Mouse (Mus musculus) MEL (cell line): ENCODE data around the gene Cfdp1. TPM values are rescaled to one million over a fixed set of nuclear protein-coding genes. Genes with fewer than 3 reads are reported as not detected.

ENCODE experiments used
- DNase-seq: peaks from one replicate; pipeline ENCODE4 v3.0.0; 2011; ENCODE audit warnings: low read depth, low spot score
- H3K27ac ChIP-seq: 2 replicates; pipeline ENCODE4 v1.5.1; 2012; ENCODE audit warnings: low read depth, mild to moderate bottlenecking, control low read depth, low read length, moderate library complexity; ENCODE audit not compliant: control insufficient read depth
- H3K27me3 ChIP-seq, 2 experiments: fragments of 150-350 bp in 1 of 2; sonication (generic) in 1 of 2; 2 replicates each; pipeline ENCODE4 v1.6.1; 2012; ENCODE audit warnings: low read length in 2 of 2, mild to moderate bottlenecking in 2 of 2, improper control_type of control experiment in 1 of 2, moderate library complexity in 1 of 2; ENCODE audit not compliant: insufficient read depth in 2 of 2, control insufficient read depth in 1 of 2
- H3K36me3 ChIP-seq, 2 experiments: 2 replicates each; pipeline ENCODE4 v1.6.1; 2012 to 2014; ENCODE audit warnings: low read length in 2 of 2, improper control_type of control experiment in 1 of 2, inconsistent platforms in 1 of 2, mild to moderate bottlenecking in 1 of 2; ENCODE audit not compliant: insufficient read depth in 2 of 2, control insufficient read depth in 1 of 2
- H3K4me1 ChIP-seq, 2 experiments: fragments of 150-350 bp in 1 of 2; sonication (generic) in 1 of 2; 2 replicates each; pipeline ENCODE4 v1.6.1; 2012; ENCODE audit warnings: low read length in 2 of 2, improper control_type of control experiment in 1 of 2, mild to moderate bottlenecking in 1 of 2; ENCODE audit not compliant: insufficient read depth in 2 of 2, control insufficient read depth in 1 of 2
- H3K4me3 ChIP-seq, 2 experiments: fragments of 150-350 bp in 1 of 2; sonication (generic) in 1 of 2; 2 replicates each; pipeline ENCODE4 v1.5.1; 2012; ENCODE audit warnings: low read depth in 2 of 2, low read length in 2 of 2, mild to moderate bottlenecking in 2 of 2, moderate library complexity in 2 of 2, control low read depth in 1 of 2, improper control_type of control experiment in 1 of 2; ENCODE audit not compliant: control insufficient read depth in 1 of 2, insufficient read depth in 1 of 2
- H3K79me2 ChIP-seq: 2 replicates; pipeline ENCODE4 v1.6.1; 2012; ENCODE audit warnings: mild to moderate bottlenecking, low read length, moderate library complexity; ENCODE audit not compliant: control insufficient read depth, poor library complexity, insufficient read depth
- H3K9ac ChIP-seq: 2 replicates; pipeline ENCODE4 v1.6.1; 2012; ENCODE audit warnings: low read depth, mild to moderate bottlenecking, control low read depth, low read length, moderate library complexity; ENCODE audit not compliant: control insufficient read depth, poor library complexity, severe bottlenecking
- H3K9me3 ChIP-seq: fragments of 150-350 bp; sonication (generic); replicated peaks from 2 replicates; pipeline ENCODE4 v1.6.1; 2012; ENCODE audit warnings: mild to moderate bottlenecking, low read length, improper control_type of control experiment, moderate library complexity; ENCODE audit not compliant: insufficient read depth
- CHD1 ChIP-seq: IDR thresholded peaks from 2 replicates; pipeline ENCODE4 v1.6.1; 2012; ENCODE audit warnings: low read depth, mild to moderate bottlenecking, inconsistent platforms, low read length, improper control_type of control experiment
- ELF1 ChIP-seq: IDR thresholded peaks from 2 replicates; pipeline ENCODE4 v1.6.1; 2014; ENCODE audit warnings: low read depth, mild to moderate bottlenecking, inconsistent platforms, low read length, improper control_type of control experiment, moderate library complexity
- JUND ChIP-seq: IDR thresholded peaks from 2 replicates; pipeline ENCODE4 v1.6.1; 2011; ENCODE audit warnings: low read depth, mild to moderate bottlenecking, improper control_type of control experiment, low read length
- MAZ ChIP-seq: IDR thresholded peaks from 2 replicates; pipeline ENCODE4 v1.6.1; 2012; ENCODE audit warnings: low read depth, mild to moderate bottlenecking, inconsistent platforms, low read length, improper control_type of control experiment
- MYB ChIP-seq: IDR thresholded peaks from 2 replicates; pipeline ENCODE4 v1.6.1; 2011; ENCODE audit warnings: mild to moderate bottlenecking, low read depth, low read length, improper control_type of control experiment
- NELFE ChIP-seq: IDR thresholded peaks from 2 replicates; pipeline ENCODE4 v1.6.1; 2011; ENCODE audit warnings: low read depth, low read length, improper control_type of control experiment
- POLR2A ChIP-seq, 2 experiments: IDR thresholded peaks; 2 replicates each; pipeline ENCODE4 v1.6.1; 2011 to 2012; ENCODE audit warnings: low read length in 2 of 2, mild to moderate bottlenecking in 2 of 2, control low read depth in 1 of 2, improper control_type of control experiment in 1 of 2, low read depth in 1 of 2, moderate library complexity in 1 of 2; ENCODE audit not compliant: control insufficient read depth in 1 of 2, insufficient read depth in 1 of 2, poor library complexity in 1 of 2
- POLR2AphosphoS2 ChIP-seq: IDR thresholded peaks from 2 replicates; pipeline ENCODE4 v1.6.1; 2011; ENCODE audit warnings: low read length, improper control_type of control experiment
- POLR2AphosphoS5 ChIP-seq: IDR thresholded peaks from 2 replicates; pipeline ENCODE4 v1.6.1; 2012; ENCODE audit warnings: low read depth, borderline replicate concordance, mild to moderate bottlenecking, inconsistent platforms, low read length, moderate library complexity, mixed read lengths
- SMC3 ChIP-seq: IDR thresholded peaks from 2 replicates; pipeline ENCODE4 v1.6.1; 2011; ENCODE audit warnings: low read depth, low read length, improper control_type of control experiment
- UBTF ChIP-seq: IDR thresholded peaks from 2 replicates; pipeline ENCODE4 v1.6.1; 2012; ENCODE audit warnings: low read depth, mild to moderate bottlenecking, inconsistent platforms, low read length, improper control_type of control experiment, moderate library complexity, borderline replicate concordance; ENCODE audit not compliant: insufficient read depth
- USF1 ChIP-seq: IDR thresholded peaks from 2 replicates; pipeline ENCODE4 v1.6.1; 2014; ENCODE audit warnings: low read depth, mild to moderate bottlenecking, inconsistent platforms, low read length, improper control_type of control experiment, moderate library complexity
- ZC3H11A ChIP-seq: IDR thresholded peaks from 2 replicates; pipeline ENCODE4 v1.6.1; 2012; ENCODE audit warnings: low read depth, mild to moderate bottlenecking, inconsistent platforms, low read length, improper control_type of control experiment
- ZNF384 ChIP-seq: IDR thresholded peaks from 2 replicates; pipeline ENCODE4 v1.6.1; 2012; ENCODE audit warnings: low read depth, mild to moderate bottlenecking, inconsistent platforms, low read length, improper control_type of control experiment
- polyA plus RNA-seq, 2 experiments: library from polyadenylated mRNA; stranded (reverse) in 1 of 2; unstranded in 1 of 2; fragments of >175 nt in 1 of 2; fragments of >200 nt in 1 of 2; gene quantifications; 2 replicates each; pipeline versions ENCODE4 v1.2.1 to v1.2.4; 2012; ENCODE audit warnings: low replicate concordance in 2 of 2, low read depth in 1 of 2; ENCODE audit not compliant: insufficient read length in 2 of 2, insufficient read depth in 1 of 2, missing spikeins in 1 of 2
- total RNA-seq: library from RNA; depleted of rRNA; stranded (reverse); fragments of 300-350 nt; gene quantifications from 2 replicates; pipeline ENCODE4 v1.2.3, GENCODE M21; 2012

Cfdp1 gene
- total and polyA plus RNA-seq, 3 experiments: 185 to 214 TPM; not detected in 1

DNA sequence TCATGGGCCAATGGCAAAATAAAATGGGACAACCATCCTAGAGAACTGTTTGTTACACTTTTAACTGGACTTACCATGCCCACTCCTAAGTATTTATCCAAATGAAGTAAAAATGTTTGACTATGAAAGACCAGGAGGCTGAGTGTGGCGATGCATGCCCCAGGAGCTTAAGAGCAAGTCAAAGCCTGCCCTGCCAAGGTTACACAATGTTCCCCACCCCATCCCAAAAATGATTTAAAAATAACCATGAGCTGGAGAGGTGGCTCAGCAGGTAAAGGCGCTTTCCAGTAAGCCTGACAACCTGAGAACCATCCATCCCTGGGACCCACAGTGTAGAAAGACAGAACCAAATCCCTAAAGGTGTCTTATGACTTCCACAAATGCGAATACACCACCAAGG, 35.5 kb downstream of the Cfdp1 start:
- H3K27me3 ChIP-seq: no peaks in the 10 kb centered on the region
- no peak for DNase-seq
- no peaks in the 10 kb centered on the region for H3K79me2 ChIP-seq
- TF ChIP-seq POLR2AphosphoS2 (no peak), MYB (no peak), MAZ (no peak)
- TF ChIP-seq, all 39 proteins: peak for 0
- Histone ChIP-seq H3K9ac (no peak overlapping the region), H3K9me3 (no peaks in the 10 kb centered on the region), H3K27ac (no peak overlapping the region), H3K4me1 (peaks cover 11 to 14% of the 10 kb centered on the region in 2 experiments), H3K36me3 (peaks cover 7 to 22% of the 10 kb centered on the region in 2 experiments), H3K4me3 (no peak overlapping the region)

DNA sequence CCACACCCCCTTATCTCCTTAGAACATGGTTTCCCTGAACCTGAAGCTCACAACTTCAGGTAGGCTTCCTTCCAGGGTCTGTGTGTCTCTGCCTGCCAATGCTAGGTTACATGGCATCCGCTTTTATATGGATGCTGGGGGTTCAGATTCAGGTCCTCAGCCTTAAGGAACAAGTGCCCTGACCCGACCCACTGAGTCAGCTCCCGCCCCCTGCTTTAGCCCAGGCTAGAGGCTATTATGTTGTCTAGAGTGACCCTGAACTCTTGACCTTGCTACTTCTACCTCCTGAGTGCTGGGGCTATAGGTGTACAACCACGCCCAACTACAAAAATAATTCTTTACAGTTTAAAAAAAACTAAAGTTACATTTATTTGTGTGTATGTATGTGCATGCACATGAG, 39.0 kb downstream of the Cfdp1 start:
- Histone ChIP-seq H3K9ac (no peak overlapping the region), H3K36me3 (peaks cover 8 to 15% of the 10 kb centered on the region in 2 experiments; a peak in 3 of 4 replicates), H3K27me3 (no peaks in the 10 kb centered on the region), H3K4me3 (no peak overlapping the region), H3K9me3 (no peaks in the 10 kb centered on the region), H3K27ac (no peak overlapping the region), H3K4me1 (peaks cover 0 to 5% of the 10 kb centered on the region in 2 experiments; a peak in 2 of 4 replicates), H3K79me2 (no peaks in the 10 kb centered on the region)
- DNase-seq: no peak
- TF ChIP-seq NELFE (no peak), JUND (no peak)

DNA sequence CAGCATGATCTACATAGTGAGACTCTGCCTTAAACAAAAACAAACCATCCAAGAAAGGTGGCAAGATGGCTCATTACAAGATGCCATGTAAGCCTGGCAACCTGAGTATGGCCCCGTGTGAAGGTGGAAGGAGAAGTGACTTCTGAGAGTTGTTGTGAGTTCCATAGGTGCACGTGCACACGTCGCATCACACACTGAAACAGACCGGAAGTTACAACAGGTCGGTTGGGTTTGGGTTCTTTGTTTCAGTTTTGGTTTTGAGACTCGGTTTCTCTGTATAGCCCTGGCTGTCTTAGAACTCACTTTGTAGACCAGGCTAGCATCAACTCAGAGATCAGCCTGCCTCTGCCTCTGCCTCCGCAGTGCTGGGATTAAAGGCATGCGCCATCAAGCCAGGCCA, 40.3 kb downstream of the Cfdp1 start:
- Histone ChIP-seq H3K36me3 (peaks cover 1 to 15% of the 10 kb centered on the region in 2 experiments; a peak in 2 of 4 replicates), H3K79me2 (no peaks in the 10 kb centered on the region), H3K27me3 (no peaks in the 10 kb centered on the region), H3K4me1 (peaks cover 0 to 1% of the 10 kb centered on the region in 2 experiments; a peak in 1 of 4 replicates), H3K9ac (no peak overlapping the region), H3K4me3 (no peak overlapping the region), H3K9me3 (no peaks in the 10 kb centered on the region)
- no peak for TF ChIP-seq USF1
- TF ChIP-seq UBTF: no peak
- TF ChIP-seq ZC3H11A: no peak
- no peak for TF ChIP-seq POLR2AphosphoS5
- TF ChIP-seq SMC3: no peak
- TF ChIP-seq ZNF384: no peak
- no peak for TF ChIP-seq POLR2A (IDR thresholded peaks at IDR 0.05; ENCODE audit: control insufficient read depth in 1 of 2, insufficient read depth in 1 of 2, low read depth in 1 of 2, low read length in 2 of 2, poor library complexity in 1 of 2)
- TF ChIP-seq ELF1: no peak
- no peak for TF ChIP-seq CHD1
- TF ChIP-seq MYB: no peak
- TF ChIP-seq POLR2AphosphoS2: no peak
- TF ChIP-seq, all 39 proteins: peak for 0
- no peak for DNase-seq
- H3K27ac ChIP-seq: no peak overlapping the region
